Mouse (Mus musculus) monocyte, adult 5-6 weeks (primary cell): ENCODE data around the gene Cxadr. TPM values are rescaled to one million over a fixed set of nuclear protein-coding genes. Genes with fewer than 3 reads are reported as not detected.
A peak's percentile ranks its signal among the peaks of the same experiment; 100 is the strongest.
"Not testable (repeated sequence)": the region's sequence is repeated elsewhere in the genome, so short reads cannot be mapped to it uniquely, and the experiment has no call there.

Experiments
- ATAC-seq: fragments of 153-309, 156-312 bp; replicated peaks from 2 replicates; pipeline ENCODE4 v1.8.0; 2017; ENCODE audit warnings: mild to moderate bottlenecking; ENCODE audit not compliant: low TSS enrichment, insufficient number of reproducible peaks, severe bottlenecking, poor library complexity, low FRiP score
- total RNA-seq: library from RNA; stranded (forward); fragments of 200-1000, 200-491, 200-594 nt; gene quantifications from 3 replicates; pipeline ENCODE4 v1.2.3, GENCODE M21; 2017

Cxadr gene
- total RNA-seq, 1 experiment from 2014 or later = under 0.01 TPM

DNA sequence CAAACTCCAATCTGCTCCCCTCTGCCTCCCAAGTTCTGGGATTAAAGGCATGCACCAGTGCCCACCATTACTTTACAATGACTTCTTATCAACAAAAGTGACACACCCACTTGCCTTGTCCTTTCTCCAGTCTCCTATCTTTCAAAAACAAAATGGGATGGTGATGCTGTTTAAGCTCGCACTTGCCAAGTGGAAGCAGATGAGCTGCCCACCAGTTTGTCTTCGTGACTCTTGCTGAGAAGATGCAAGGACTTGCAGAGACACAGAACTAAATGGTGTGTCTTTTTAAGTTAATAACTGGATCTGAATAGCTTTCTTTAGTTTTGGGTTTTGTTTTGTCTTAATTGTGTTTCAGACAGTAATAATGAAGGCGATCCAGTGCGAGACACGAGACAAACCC is 41.5 kb downstream of the Cxadr start:
- ATAC-seq = no peak

DNA sequence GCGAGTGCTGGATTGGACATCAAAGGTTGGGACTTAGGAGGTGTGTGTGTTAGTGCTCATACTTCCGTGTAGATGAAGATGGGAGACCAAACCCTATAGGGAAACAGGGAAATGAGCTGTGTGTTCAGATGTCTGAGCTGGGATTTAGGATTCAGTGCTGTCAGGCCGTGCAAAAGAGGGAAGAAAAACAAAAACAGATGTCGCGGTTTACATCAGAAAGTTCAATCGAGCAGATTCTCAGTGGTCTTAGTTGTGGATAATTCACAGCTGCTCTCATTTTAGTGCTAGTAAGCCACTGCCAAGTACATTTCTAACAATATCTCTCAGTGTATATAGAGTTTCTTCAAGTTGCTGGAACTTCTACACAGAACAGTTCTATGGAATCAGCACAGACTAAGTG is 42.5 kb downstream of the Cxadr start:
- ATAC-seq = no peak

DNA sequence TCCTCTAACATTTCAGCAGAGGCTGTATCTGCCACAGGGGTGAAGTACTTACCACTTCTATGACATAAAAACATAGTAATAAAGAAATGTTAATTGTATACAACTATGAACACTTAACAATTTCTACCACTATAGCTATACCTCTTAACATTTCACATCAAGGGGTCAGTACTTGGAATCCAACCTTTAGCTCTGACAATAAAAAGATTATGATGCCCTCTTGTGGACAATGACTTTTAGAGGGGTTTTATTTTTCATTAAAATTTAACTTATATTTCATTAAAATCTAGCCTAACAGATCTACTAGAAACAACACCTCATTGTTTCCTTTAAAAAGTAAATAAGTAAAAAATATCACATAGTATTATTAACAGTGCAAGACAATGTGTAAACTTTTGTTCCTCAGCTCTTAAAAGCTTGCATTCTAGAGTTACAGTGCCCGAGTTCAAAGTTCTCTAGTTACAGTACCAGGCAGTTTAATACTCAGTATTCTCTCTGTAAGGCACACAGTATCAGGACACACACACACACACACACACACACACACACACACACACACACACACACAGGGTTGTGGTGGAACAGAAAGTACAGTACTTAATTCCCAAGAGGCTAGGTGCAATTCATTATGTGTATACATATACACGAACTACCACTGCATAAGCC is 45.5 kb downstream of the Cxadr start:
- no peak for ATAC-seq

GRCm38 (mm10) chr16:78347328-78347926 is 46.1 kb downstream of the Cxadr start:
- ATAC-seq = no peak; the same call in 1 of the 2 replicates

- no peak for ATAC-seq
These were observed 56.5 kb downstream of the Cxadr start for GRCm38 (mm10) chr16:78357757-78358156.

- ATAC-seq = no peak
These were observed 60.2 kb downstream of the Cxadr start for GRCm38 (mm10) chr16:78361466-78361865.

DNA sequence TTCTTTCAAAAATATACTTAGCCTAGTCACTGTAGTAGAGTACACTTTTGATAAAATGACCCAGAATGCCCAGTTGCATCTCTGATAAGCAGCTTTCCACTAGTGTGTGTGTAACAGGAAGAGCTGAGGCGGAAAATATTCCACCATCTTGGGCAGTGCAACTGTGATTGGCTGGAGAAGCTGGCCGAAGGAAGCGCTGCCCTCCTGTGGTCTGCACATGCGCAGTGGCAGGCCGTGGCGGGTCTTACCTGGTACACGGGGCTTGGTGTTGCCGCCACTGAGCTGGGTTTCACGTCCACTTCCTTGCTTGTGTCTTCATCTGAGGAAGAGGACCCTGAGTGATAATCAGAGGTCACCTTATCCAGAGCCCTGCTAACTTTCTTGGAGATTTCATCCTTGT is 63.3 kb downstream of the Cxadr start:
- ATAC-seq = not testable (repeated sequence)

- ATAC-seq = no peak
These were observed 70.3 kb downstream of the Cxadr start for GRCm38 (mm10) chr16:78371491-78372046.

DNA sequence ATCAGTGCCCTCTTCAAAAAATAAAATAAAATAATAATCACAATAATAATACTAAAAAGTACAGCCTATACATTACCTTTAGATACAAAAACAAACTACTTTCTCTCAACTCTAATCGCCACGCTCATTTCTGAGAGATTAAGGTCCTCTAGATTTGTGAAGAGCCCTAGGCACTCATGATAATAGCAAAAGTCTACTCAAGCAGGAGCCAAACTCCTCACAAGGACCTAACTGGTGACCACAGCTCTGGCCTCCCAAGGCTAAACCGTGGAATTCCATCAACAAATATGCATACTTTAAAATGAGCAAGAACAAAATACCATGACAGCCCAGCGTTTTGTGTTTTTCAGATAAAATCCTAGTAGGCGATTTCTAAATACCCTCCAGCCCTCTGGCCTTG is 71.5 kb downstream of the Cxadr start:
- no peak for ATAC-seq

DNA sequence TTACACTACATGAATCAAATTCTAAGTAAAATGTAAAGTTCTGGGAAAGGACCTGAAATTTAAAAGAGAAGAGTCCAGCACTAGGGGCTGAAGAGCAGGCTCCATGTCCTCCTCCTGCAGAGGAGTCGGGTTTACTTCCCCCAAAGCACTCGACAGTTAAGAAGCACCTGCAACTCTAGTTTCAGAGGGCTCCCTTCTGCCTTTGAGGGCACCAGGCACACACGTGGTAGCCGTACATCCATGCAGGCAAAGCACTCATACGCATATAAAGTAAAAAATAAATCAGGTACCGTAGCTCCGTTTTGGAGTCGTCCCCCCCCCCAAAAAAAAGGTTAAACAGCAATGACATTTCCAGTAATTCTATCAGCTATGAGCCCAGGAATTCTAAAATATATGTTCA is 72.5 kb downstream of the Cxadr start:
- no peak for ATAC-seq

- ATAC-seq = peak; percentile 20; the same call in 1 of the 2 replicates
These were observed 73.9 kb downstream of the Cxadr start for GRCm38 (mm10) chr16:78375222-78375621.

DNA sequence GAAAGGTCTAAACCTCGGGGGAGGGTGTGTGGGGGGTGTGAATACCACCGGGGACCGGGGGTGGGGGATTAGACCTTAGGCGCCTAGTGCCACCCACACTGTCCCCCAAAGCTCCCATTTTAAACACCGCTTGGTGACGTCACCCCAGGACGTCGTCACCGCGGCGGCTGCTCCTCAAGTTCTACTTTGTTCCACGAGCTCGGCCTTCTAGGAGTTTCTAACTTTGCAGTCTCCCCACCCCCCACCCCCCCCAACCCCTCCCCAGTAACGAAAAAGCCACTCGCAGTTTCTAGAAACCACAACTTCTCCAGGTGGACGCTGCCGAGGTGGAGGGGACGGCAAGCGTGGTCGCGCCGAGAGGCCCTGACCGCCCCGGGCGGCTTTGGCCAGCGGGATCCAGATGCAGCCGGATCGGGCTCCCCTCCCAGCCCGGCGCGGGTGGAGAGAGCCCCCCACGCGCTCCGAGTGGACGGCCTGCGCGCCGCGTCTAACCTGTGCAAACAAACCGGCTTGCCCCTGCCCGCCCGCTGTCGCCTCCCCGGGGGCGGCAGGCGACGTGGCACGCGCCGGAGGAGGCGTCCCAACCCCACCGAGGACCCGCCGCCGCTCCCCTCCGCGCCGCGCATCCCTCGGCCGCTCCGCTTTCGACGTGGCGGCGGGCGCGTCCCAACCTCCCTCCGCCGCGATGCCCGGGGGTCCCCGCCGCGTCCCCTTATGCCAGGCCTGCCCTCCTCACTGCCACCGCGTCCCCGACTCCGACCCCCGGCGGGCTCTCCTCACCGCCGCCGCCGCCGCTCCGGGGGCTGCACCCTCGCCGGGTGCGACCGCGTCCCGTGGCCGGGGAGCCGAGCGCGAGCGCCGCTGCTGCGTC is 74.8 kb downstream of the Cxadr start:
- ATAC-seq = peak; percentile 42; the same call in 1 of the 2 replicates

- peak; percentile 85 for ATAC-seq
These were observed 75.7 kb downstream of the Cxadr start, which contains the start of gene Btg3 for GRCm38 (mm10) chr16:78376745-78377570. Gene Btg3 (minus strand): TSS chr16:78377192.

DNA sequence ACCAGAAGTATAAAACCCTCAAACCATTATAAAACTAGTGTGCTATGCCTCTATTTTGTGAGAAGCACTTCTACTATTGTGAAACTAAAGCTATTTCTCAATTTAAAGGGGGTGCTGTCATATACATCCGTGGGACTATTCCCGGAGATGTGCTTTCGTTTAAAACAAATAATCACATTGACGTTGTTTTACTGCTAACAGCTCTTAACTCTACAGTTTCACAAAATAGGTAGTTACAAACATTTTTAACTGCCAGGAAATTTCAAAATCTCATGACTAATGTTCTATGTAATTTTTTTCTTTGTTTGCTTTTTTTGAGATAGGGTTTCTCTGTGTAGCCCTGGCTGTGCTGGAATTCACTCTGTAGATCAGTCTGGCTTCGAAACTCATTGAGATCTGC is 77.2 kb downstream of the Cxadr start:
- ATAC-seq = no peak

- ATAC-seq = no peak
These were observed 87.8 kb downstream of the Cxadr start for GRCm38 (mm10) chr16:78389122-78389521.

GRCm38 (mm10) chr16:78389986-78390385 is 88.7 kb downstream of the Cxadr start:
- no peak for ATAC-seq

DNA sequence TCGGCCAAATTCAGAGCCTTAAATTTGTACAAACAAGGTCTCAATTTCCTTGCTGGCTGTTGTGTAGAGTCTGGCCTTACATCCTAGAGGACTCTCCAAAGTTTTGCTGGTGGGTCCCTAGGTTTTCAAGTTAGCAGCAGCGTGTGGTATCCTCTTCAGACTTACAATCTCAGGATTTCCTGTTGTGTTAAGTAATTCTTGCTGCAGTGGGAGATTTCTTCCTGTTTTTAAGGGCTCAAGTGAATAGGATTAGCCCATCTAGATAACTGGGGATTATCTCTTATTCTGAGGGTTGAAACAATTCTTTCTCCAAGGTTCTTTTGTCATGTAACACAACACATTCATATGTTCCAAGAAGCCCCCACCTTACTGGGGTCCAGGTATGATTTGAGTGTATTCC is 90.1 kb downstream of the Cxadr start:
- no peak for ATAC-seq

DNA sequence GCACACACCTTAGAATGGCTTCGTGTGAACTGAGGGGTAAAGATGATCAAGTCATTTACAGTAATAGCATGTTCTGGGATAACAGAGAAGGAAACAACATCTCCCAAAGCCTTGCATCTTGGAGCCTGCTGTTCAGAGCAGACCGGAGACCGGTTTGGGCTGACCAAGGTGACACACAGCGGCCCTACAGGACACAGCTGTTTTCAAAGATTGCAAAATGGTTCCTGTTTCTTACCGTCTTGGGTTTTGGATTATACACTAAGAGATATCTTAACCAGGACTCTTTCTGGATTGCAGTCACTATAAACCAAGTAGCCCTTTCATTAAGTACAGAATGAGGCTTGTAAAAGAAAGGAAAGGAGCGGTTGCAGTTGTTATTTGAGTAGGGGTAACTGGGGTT is 97.4 kb downstream of the Cxadr start:
- no peak for ATAC-seq
